Mouse (Mus musculus) liver, postnatal 0 days (tissue): ENCODE measurements around the gene Esrrg. TPM values are rescaled to one million over a fixed set of nuclear protein-coding genes. Genes with fewer than 3 reads are reported as not detected.
A peak's percentile ranks its signal among the peaks of the same experiment; 100 is the strongest.

Experiments used
- ATAC-seq: fragments of 200-750 bp; cut with Nextera tagmentation; 2 replicates; pipeline ENCODE4 v1.8.0; 2017; ENCODE audit warnings: mild to moderate bottlenecking, moderate library complexity
- DNase-seq: peaks from one replicate; pipeline ENCODE4 v3.0.0-alpha.2; 2016
- H3K27ac ChIP-seq: fragments of 300-500 bp; sonication (generic); 2 replicates; pipeline ENCODE4 v1.5.1; 2014; ENCODE audit warnings: antibody characterized with exemption, moderate library complexity, mild to moderate bottlenecking, low read depth
- H3K27me3 ChIP-seq: fragments of 300-500 bp; sonication (generic); 2 replicates; pipeline ENCODE4 v1.6.1; 2014; ENCODE audit warnings: low read length, control low read depth, mixed read lengths; ENCODE audit not compliant: insufficient read depth
- H3K36me3 ChIP-seq: fragments of 300-500 bp; sonication (generic); replicated peaks from 2 replicates; pipeline ENCODE4 v1.6.1; 2014; ENCODE audit warnings: mild to moderate bottlenecking, control low read depth, low read length, moderate library complexity, mixed read lengths; ENCODE audit not compliant: insufficient read depth
- H3K4me1 ChIP-seq: fragments of 300-500 bp; sonication (generic); 2 replicates; pipeline ENCODE4 v1.6.1; 2014; ENCODE audit warnings: antibody characterized with exemption, mild to moderate bottlenecking, control low read depth; ENCODE audit not compliant: insufficient read depth
- H3K4me2 ChIP-seq: fragments of 300-500 bp; sonication (generic); 2 replicates; pipeline ENCODE4 v1.6.1; 2014; ENCODE audit warnings: low read depth, mild to moderate bottlenecking, low read length, moderate library complexity, mixed read lengths
- H3K4me3 ChIP-seq: fragments of 300-500 bp; sonication (generic); 2 replicates; pipeline ENCODE4 v1.5.1; 2014; ENCODE audit warnings: low read depth, low read length
- H3K9ac ChIP-seq: fragments of 300-500 bp; sonication (generic); replicated peaks from 2 replicates; pipeline ENCODE4 v1.6.1; 2014; ENCODE audit warnings: mild to moderate bottlenecking, moderate library complexity
- H3K9me3 ChIP-seq: fragments of 300-500 bp; sonication (generic); 2 replicates; pipeline ENCODE4 v1.6.1; 2016; ENCODE audit warnings: mild to moderate bottlenecking, control low read depth, low read length, mixed read lengths
- CTCF ChIP-seq: sonication (generic); IDR thresholded peaks from 2 replicates; pipeline ENCODE4 v1.5.1; 2016; ENCODE audit warnings: antibody characterized with exemption, low read depth
- EP300 ChIP-seq: IDR thresholded peaks from 2 replicates; pipeline ENCODE4 v1.6.1; 2016; ENCODE audit warnings: antibody characterized with exemption, low read depth, mild to moderate bottlenecking
- WGBS: fragments of 180-500 bp; shearing (Covaris S2); extraction: QIAGEN DNeasy Blood & Tissue Kit; methylation state at CpG from one replicate; pipeline ENCODE4 v1.1.7; 2014; ENCODE audit not compliant: insufficient replicate concordance; 5-methylcytosine and 5-hydroxymethylcytosine counted together
- polyA plus RNA-seq: library from polyadenylated mRNA; unstranded; fragments of >200 nt; fragmentation: Nextera tagmentation; extraction: Ambion mirVana; gene quantifications from 2 replicates; pipeline ENCODE4 v1.2.1, GENCODE M21; 2015

Esrrg gene
- polyA plus RNA-seq, 1 experiment from 2014 or later, result 0.11 TPM

DNA sequence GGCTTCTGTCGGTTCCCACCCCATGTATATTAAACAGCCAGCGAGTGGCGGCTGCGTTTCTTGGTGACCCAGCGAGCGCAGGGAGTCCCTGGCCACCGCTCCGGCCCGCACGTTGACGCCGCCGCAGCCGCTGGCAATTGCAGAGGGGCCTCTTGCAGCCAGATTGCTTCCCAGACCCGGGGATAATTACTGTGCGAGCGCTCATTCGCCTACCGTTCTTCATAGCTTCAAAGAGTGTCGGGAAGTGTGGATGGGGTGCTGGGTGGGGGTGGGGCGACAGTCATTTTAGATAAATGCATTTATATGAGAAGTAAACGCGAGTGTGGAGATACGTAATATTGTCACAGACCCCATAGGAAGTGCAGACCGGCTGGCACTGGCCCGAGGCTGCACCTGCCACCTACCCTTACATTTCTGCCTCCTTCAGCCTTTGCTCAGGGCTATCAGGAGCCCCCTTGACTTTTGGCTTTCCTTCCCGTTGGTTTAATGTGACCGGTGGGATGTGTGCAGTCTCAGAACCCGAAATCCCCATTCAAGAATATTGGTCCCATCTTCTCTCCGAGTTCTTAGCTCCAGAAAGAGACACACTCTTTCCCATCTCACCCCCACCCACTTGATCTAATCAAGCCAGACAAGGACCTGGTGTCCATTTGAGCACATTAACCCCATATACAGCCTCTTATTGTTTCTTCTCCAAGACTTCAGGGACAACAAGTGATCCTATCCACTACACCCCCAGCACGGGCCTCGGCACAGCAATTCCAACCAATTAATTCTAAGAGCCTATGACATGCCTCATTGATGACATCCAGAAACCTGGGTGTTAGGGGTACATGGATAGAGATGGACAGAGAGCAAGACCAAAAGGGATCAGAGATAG is 3.0 kb upstream of the Esrrg start:
- Histone ChIP-seq H3K4me3 (no peak overlapping the region), H3K36me3 (no peaks in the 10 kb centered on the region), H3K4me2 (no peak overlapping the region), H3K4me1 (peaks cover 3% of the 10 kb centered on the region), H3K27ac (no peak overlapping the region), H3K27me3 (peaks cover 71% of the 10 kb centered on the region), H3K9me3 (peaks cover 5% of the 10 kb centered on the region), H3K9ac (no peak overlapping the region)
- TF ChIP-seq EP300 (no peak), CTCF (no peak)
- no peak for ATAC-seq
- 4% methylated on average over 32 of the region's 32 CpGs for WGBS
- DNase-seq, result peak; percentile 17

DNA sequence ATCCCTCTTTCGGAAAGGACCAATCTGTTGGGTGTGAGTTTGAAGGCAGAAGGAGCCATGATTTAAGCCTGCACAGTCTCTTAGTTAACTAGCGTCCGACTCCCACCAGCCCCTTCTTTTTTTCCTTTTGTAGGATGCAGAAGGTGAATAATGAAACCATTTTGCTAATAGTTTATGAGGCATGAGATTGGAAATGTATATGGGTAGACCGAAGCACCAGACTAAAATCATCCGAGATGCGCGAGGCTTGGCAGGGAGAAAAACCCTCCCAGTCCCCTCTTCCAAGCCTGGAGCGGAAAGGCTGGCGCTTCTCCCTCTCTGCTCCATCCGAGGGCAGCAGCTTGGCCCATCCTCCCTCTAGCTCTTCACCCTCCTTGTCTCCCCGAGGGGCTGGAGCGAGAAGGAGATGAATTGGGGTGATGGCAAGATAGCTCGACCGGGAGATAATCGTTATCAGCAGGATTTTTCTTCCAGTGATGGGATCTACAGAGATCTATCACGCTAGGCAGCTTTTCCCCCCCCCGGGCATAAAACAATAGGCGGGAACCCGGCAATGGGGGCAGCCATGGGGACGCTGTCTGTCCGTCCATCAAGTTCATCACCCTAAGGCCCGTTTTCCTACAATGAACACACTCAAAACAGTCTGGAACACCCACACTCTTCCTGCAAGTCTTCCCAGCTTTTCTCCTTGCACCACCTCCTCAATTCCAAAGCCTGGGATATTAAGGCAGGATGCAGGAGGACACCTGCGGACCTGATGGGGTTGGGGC is 2.1 kb upstream of the Esrrg start:
- no peak overlapping the region for H3K4me2 ChIP-seq
- no peak for ATAC-seq
- 7% methylated on average over 23 of the region's 23 CpGs for WGBS
- H3K4me3 ChIP-seq, result no peak overlapping the region
- TF ChIP-seq CTCF (no peak), EP300 (no peak)
- H3K9ac ChIP-seq, result no peak overlapping the region
- no peak overlapping the region for H3K27ac ChIP-seq
- H3K36me3 ChIP-seq, result no peaks in the 10 kb centered on the region
- H3K4me1 ChIP-seq, result peaks cover 3% of the 10 kb centered on the region
- no peaks in the 10 kb centered on the region for H3K9me3 ChIP-seq
- no peak for DNase-seq
- peaks cover 77% of the 10 kb centered on the region for H3K27me3 ChIP-seq

DNA sequence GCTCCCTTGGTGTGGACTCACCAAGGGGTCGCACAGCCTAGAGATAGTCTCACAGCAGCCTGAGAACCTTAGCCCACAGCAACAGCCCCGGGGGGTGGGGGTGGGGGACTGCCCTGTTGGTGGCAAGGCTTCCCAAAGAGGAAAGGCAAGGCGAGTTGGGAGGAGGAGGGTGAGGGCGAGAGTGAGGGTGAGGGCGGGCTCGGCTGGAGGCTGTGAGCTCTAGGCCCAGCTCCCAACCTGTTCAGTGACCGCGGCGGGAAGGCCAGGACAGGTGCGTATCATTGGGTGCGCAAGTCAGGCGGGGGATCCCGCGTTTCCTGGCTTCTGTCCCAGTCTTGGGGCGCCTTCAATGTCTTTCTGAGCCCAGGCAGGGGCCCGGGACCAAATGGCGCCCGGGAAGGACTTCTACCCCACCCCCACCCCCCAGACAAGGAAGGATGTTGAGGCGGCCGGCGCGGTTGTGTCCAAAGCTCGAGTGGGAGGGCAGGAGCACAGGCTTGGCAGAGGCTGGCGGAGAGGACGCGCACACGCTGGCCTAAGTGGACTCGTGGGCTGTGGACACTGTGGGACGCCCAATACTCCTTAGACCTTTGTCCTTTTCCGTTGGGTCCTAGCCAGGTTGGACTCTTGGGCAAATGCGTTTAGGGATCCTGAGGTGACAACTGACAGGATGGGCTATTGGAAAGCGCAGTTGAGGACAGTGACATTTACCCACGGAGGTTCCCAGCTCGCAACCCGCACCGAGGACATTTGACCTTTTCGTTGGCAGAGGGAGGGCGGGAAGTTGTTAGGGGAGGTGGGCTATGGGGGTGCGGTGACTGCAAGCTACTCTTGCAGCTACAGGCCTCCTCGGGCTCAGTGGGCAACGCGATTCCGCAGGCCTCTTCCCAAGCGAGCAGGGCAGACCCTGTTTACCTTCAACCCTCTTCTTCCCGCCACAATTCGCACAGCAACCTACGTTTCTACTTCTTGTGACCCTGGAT is 1.2 kb upstream of the Esrrg start:
- ATAC-seq (no peak), DNase-seq (no peak)
- 4% methylated on average over 47 of the region's 47 CpGs for WGBS
- no peak overlapping the region for H3K27ac ChIP-seq
- no peaks in the 10 kb centered on the region for H3K36me3 ChIP-seq
- no peak for TF ChIP-seq CTCF
- TF ChIP-seq EP300, result no peak
- H3K4me1 ChIP-seq, result peaks cover 3% of the 10 kb centered on the region
- H3K4me3 ChIP-seq, result peak overlapping the region; percentile 2; the same call in 1 of the 2 replicates
- peaks cover 78% of the 10 kb centered on the region for H3K27me3 ChIP-seq
- peak overlapping the region; percentile 30; the same call in 1 of the 2 replicates for H3K4me2 ChIP-seq
- H3K9ac ChIP-seq, result no peak overlapping the region
- H3K9me3 ChIP-seq, result no peaks in the 10 kb centered on the region

DNA sequence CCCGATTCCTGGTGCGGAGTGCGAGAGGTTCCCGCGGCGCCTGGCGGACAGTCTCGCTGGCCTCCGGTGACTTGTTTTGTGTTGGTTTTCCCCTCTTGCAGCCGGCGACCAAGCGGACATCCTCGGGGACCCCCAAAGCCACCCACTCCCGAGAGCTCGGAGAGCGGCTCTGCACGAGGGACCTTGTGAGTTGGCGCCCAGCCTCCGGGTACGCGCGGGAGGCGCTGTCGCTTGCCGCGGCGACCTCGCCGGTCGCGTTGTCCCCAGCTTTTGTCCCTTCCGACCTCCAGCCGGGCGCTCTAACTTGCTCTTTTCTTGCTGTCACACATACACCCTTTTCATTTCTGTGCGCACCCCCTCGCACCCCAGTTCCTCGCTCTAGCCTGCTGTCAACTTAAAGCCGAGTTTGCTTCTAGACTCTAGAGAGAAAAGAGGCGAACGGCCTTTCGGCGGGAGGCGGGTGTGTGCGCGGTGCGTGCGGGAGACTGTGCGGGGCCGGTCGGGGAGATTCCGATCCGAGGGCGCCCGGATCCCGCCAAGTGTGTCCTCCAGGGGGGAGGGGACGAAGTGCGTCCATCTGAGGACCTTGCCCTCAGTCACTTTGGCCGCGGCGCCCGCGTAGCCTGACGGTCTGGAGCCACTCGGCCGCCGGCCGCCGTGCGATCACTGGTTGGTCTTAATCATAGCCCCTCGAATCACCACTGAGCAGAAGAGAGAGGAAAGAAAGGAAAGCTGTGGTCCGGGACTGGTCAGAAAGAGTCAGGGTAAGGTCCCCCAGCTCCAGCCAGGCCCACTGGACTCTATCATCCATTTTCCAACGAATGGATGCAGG is 646 bp downstream of the Esrrg start:
- DNase-seq, result peak; percentile 41
- Histone ChIP-seq H3K9me3 (no peaks in the 10 kb centered on the region), H3K4me2 (peak overlapping the region; percentile 75), H3K9ac (0 out of 2 replicates have a peak overlapping the region, but pooled peaks have one; percentile 6), H3K4me3 (peak overlapping the region; percentile 48), H3K27me3 (peaks cover 69% of the 10 kb centered on the region), H3K27ac (no peak overlapping the region), H3K4me1 (peaks cover 3% of the 10 kb centered on the region), H3K36me3 (no peaks in the 10 kb centered on the region)
- WGBS, result 2% methylated on average over 71 of the region's 72 CpGs
- peak; percentile 59 for ATAC-seq
- TF ChIP-seq CTCF, result no peak
- TF ChIP-seq EP300, result no peak

DNA sequence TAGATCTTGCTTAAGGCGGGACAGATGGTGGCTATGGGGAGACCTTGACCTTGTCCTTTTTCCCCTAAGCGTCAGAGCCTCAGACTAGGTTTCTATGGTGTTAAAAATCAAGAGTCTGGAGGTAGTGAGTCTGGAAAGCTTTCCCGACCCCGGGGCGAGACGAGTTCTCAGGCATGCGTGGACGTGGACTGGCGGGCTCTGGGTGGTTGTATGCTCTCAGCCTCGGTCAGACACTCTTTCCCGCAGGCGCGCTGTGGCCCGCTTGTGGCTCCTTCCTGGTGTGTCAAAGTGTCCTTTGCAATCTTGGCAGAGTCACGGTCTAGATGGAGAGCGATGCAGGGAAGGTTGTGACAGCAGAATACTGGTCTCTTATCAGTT is 1.3 kb downstream of the Esrrg start:
- Histone ChIP-seq H3K4me3 (peak overlapping the region; percentile 48), H3K4me1 (peaks cover 3% of the 10 kb centered on the region), H3K9me3 (no peaks in the 10 kb centered on the region), H3K27me3 (peaks cover 63% of the 10 kb centered on the region), H3K4me2 (peak overlapping the region; percentile 75), H3K9ac (no peak overlapping the region), H3K27ac (no peak overlapping the region), H3K36me3 (no peaks in the 10 kb centered on the region)
- no peak for DNase-seq
- 0 out of 2 replicates have a peak, but pooled peaks have one; percentile 6 for ATAC-seq
- no peak for TF ChIP-seq CTCF
- 2% methylated on average over 16 of the region's 16 CpGs for WGBS
